Mouse (Mus musculus): ENCODE data around the gene Rab11fip3.

- TF ChIP-seq CTCF (IDR thresholded peaks at IDR 0.05; ENCODE audit: borderline replicate concordance, control insufficient read depth, extremely low read depth, insufficient read depth, low read length, poor library complexity) (no peak), POLR2A (IDR thresholded peaks at IDR 0.05; ENCODE audit: control insufficient read depth, extremely low read depth, insufficient read depth, low read length, poor library complexity) (no peak)
These were observed 42.4 kb upstream of the Rab11fip3 start for GRCm38 (mm10) chr17:26111722-26112121.
